15 mouse cellular contexts compared by ENCODE assay signal in the genomic region with DNA sequence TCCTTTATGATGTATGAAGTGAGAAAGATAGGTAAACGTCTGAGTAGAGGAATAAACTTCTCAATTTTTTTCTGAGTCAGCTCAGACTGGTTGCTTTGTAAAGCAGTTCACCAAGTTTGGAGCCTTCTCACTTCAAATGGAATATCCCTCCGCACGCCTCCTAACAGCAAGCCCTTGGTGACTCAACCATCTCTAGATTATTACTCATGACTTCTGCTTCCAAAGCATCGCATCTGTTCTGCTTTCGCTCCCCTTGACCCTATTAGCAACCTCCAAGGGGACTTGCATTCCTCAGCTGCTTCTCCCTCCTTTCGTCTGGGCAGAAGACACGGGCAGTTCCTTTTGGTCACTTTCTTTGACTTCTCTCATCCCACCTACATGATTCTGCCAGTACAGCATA.
DNase-seq lines count a peak whose midpoint lies in the region; ATAC-seq and TF ChIP-seq lines count a peak whose summit lies in the region.
"Had no signal": no experiment of that assay in that cellular context is flagged by ENCODE, and none has a peak within 500 bp of the region (broad histone marks: within the 10 kb centered on the region; RNA-seq: fewer than 3 reads in every experiment).

No protein-coding gene starts in this region.

- no peaks in the 10 kb centered on the region for H3K9me3 ChIP-seq in lung, postnatal 0 days (ENCODE audit: low read length)
- peaks cover 3% of the 10 kb centered on the region; the same call in 1 of the 2 replicates for H3K9me3 ChIP-seq in hindbrain, embryonic 12.5 days (replicated peaks)
- no peaks in the 10 kb centered on the region for H3K9me3 ChIP-seq in kidney, embryonic 16.5 days (ENCODE audit: low read length)
- H3K9me3 ChIP-seq: embryonic facial prominence, embryonic 12.5 days; forebrain, embryonic 15.5 days; heart, embryonic 12.5 days had no signal

- TF ChIP-seq POLR2A in bone marrow macrophage, adult 2 months (IDR thresholded peaks at IDR 0.05; ENCODE audit: borderline replicate concordance, low read depth, low read length): no peak

- no peak for TF ChIP-seq CTCF in lung, postnatal 0 days (IDR thresholded peaks at IDR 0.05)
- TF ChIP-seq CTCF in bone marrow macrophage, adult 2 months (IDR thresholded peaks at IDR 0.05; ENCODE audit: low read depth, low read length): no peak

- no peak for ATAC-seq in lung, postnatal 0 days
- ATAC-seq in monocyte, adult 5-6 weeks (replicated peaks; ENCODE audit: insufficient number of reproducible peaks, low FRiP score, low TSS enrichment, poor library complexity, severe bottlenecking): peak; percentile 83
- ATAC-seq in hindbrain, embryonic 12.5 days (ENCODE audit: low FRiP score): no peak
- no peak for ATAC-seq in kidney, embryonic 16.5 days (ENCODE audit: low FRiP score, low TSS enrichment)
- ATAC-seq: forebrain, embryonic 15.5 days; hindbrain, embryonic 16.5 days had no signal

- no peak for TF ChIP-seq EP300 in lung, postnatal 0 days (IDR thresholded peaks at IDR 0.05)

- no peaks in the 10 kb centered on the region for H3K4me1 ChIP-seq in lung, postnatal 0 days (ENCODE audit: insufficient read depth, low read depth, low read length)
- peaks cover 17% of the 10 kb centered on the region for H3K4me1 ChIP-seq in bone marrow macrophage, adult 2 months (ENCODE audit: control insufficient read depth, insufficient read depth, low read length)
- no peaks in the 10 kb centered on the region for H3K4me1 ChIP-seq in hindbrain, embryonic 12.5 days
- no peaks in the 10 kb centered on the region for H3K4me1 ChIP-seq in kidney, embryonic 16.5 days (ENCODE audit: insufficient read depth, low read length)
- H3K4me1 ChIP-seq: embryonic facial prominence, embryonic 12.5 days; forebrain, embryonic 15.5 days; heart, embryonic 12.5 days had no signal

- peak; percentile 40 for DNase-seq in lung, postnatal 0 days (ENCODE audit: low spot score)
- DNase-seq in lung, postnatal 14 days: no peak
- no peak for DNase-seq in left cerebral cortex, adult 11 months (ENCODE audit: low spot score)
- DNase-seq: adrenal gland, postnatal 10 days; cerebellum, adult 2 months; cerebellum, postnatal 10 days; gastrocnemius, postnatal 10 days had no signal

- no peak overlapping the region for H3K4me2 ChIP-seq in lung, postnatal 0 days (replicated peaks; ENCODE audit: low read depth, low read length)
- no peak overlapping the region for H3K4me2 ChIP-seq in hindbrain, embryonic 12.5 days (replicated peaks)
- H3K4me2 ChIP-seq in kidney, embryonic 16.5 days (replicated peaks; ENCODE audit: low read depth, low read length): no peak overlapping the region
- H3K4me2 ChIP-seq: embryonic facial prominence, embryonic 12.5 days; forebrain, embryonic 15.5 days; heart, embryonic 12.5 days had no signal

- no peak overlapping the region for H3K9ac ChIP-seq in lung, postnatal 0 days (replicated peaks; ENCODE audit: low read depth)
- H3K9ac ChIP-seq in hindbrain, embryonic 12.5 days: no peak overlapping the region
- H3K9ac ChIP-seq in kidney, embryonic 16.5 days (replicated peaks; ENCODE audit: low read length): no peak overlapping the region
- H3K9ac ChIP-seq: embryonic facial prominence, embryonic 12.5 days; forebrain, embryonic 15.5 days; heart, embryonic 12.5 days had no signal

- H3K4me3 ChIP-seq in lung, postnatal 0 days (ENCODE audit: low read depth, low read length): no peak overlapping the region
- no peak overlapping the region for H3K4me3 ChIP-seq in bone marrow macrophage, adult 2 months (ENCODE audit: insufficient read depth, low read length)
- H3K4me3 ChIP-seq in hindbrain, embryonic 12.5 days: no peak overlapping the region
- no peak overlapping the region for H3K4me3 ChIP-seq in kidney, embryonic 16.5 days (ENCODE audit: low read length)
- H3K4me3 ChIP-seq: embryonic facial prominence, embryonic 12.5 days; forebrain, embryonic 15.5 days; heart, embryonic 12.5 days had no signal

- 73% methylated on average over 7 of the region's 7 CpGs for WGBS in lung, postnatal 0 days
- 87% methylated on average over 7 of the region's 7 CpGs for WGBS in hindbrain, embryonic 12.5 days
- WGBS in kidney, embryonic 16.5 days: 77% methylated on average over 7 of the region's 7 CpGs

- no peaks in the 10 kb centered on the region for H3K36me3 ChIP-seq in lung, postnatal 0 days (ENCODE audit: insufficient read depth, low read length)
- no peaks in the 10 kb centered on the region for H3K36me3 ChIP-seq in hindbrain, embryonic 12.5 days
- H3K36me3 ChIP-seq in kidney, embryonic 16.5 days (ENCODE audit: insufficient read depth, low read length): no peaks in the 10 kb centered on the region
- H3K36me3 ChIP-seq: embryonic facial prominence, embryonic 12.5 days; forebrain, embryonic 15.5 days; heart, embryonic 12.5 days had no signal

- no peaks in the 10 kb centered on the region for H3K27me3 ChIP-seq in lung, postnatal 0 days (replicated peaks; ENCODE audit: insufficient read depth, low read length)
- H3K27me3 ChIP-seq in hindbrain, embryonic 12.5 days: no peaks in the 10 kb centered on the region
- no peaks in the 10 kb centered on the region for H3K27me3 ChIP-seq in kidney, embryonic 16.5 days (ENCODE audit: insufficient read depth, low read length)
- H3K27me3 ChIP-seq: embryonic facial prominence, embryonic 12.5 days; forebrain, embryonic 15.5 days; heart, embryonic 12.5 days had no signal

- no peak overlapping the region for H3K27ac ChIP-seq in lung, postnatal 0 days (ENCODE audit: low read length)
- peak overlapping the region; percentile 9; the same call in 1 of the 2 replicates for H3K27ac ChIP-seq in bone marrow macrophage, adult 2 months (ENCODE audit: insufficient read depth, low read depth, low read length)
- no peak overlapping the region for H3K27ac ChIP-seq in hindbrain, embryonic 12.5 days
- H3K27ac ChIP-seq in kidney, embryonic 16.5 days (ENCODE audit: low read length): no peak overlapping the region
- H3K27ac ChIP-seq: embryonic facial prominence, embryonic 12.5 days; forebrain, embryonic 15.5 days had no signal
